Mouse (Mus musculus): ENCODE data around the gene Phlpp1. TPM values are rescaled to one million over a fixed set of nuclear protein-coding genes. Genes with fewer than 3 reads are reported as not detected.
"Not testable (repeated sequence)": the region's sequence is repeated elsewhere in the genome, so short reads cannot be mapped to it uniquely, and the experiment has no call there.

Gene Phlpp1
- total RNA-seq, 1 experiment from 2014 or later = 5.3 TPM

DNA sequence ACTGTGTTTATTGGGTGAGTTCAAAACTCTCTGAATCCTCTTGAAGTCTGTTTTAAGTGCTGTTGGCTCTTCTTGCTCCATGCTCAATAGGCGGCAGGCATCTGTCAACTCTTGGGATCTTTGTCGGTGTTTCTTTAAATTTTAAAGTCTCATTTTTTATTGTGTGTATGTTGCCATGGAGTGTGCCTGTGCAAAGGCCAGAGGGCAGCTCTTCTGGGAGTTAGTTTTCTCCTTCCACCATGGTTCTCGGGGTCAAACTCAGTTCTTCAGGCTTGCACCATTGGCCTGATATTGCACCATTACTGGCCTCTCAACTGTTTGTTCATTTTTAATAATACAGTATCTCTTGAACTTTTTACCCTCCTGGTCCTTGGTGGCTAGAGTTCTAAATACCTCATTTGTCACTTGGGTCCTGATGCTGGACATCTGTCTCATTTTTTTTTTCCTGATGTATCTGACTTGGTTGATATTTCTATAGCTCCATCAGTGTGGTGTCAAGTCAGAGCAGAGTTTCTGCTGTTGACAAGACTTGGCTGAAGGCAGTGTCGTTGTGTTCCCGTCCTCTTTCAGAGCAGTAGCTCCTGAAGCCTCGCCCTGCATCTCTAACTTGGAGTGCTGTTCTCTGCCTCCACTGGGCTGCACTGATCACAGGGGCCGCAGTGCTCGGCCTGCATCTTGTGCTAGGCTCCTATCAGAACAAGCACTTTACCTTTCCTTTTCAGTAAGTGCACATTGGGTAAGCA lies 108.8 kb downstream of the Phlpp1 start:
- ATAC-seq (replicated peaks; ENCODE audit: low read depth, poor library complexity, severe bottlenecking) = no peak

GRCm38 (mm10) chr1:106286815-106287214 lies 115.3 kb downstream of the Phlpp1 start:
- no peak for ATAC-seq (replicated peaks; ENCODE audit: low read depth, poor library complexity, severe bottlenecking)

GRCm38 (mm10) chr1:106289065-106289464 lies 117.5 kb downstream of the Phlpp1 start:
- ATAC-seq (replicated peaks; ENCODE audit: low read depth, poor library complexity, severe bottlenecking) = no peak

DNA sequence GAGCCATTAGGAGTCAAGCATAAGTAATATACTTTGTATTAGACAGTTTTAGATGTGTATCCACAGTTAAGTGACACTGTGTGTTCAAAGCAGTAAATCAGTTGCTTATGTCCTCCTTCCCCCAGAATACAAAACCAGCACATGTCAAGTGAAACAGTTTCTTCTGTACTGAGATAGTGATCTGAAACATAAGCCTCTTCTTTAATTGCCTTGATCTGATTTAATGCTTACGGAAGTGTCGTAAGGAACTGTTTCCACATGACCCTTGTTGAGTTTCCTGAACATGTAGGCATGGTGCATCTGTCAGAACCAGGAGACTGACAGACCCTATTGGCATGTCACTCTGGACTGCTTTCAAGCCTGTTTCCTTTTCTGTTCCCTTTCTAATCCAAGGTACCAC lies 118.0 kb downstream of the Phlpp1 start:
- no peak for ATAC-seq (replicated peaks; ENCODE audit: low read depth, poor library complexity, severe bottlenecking)

DNA sequence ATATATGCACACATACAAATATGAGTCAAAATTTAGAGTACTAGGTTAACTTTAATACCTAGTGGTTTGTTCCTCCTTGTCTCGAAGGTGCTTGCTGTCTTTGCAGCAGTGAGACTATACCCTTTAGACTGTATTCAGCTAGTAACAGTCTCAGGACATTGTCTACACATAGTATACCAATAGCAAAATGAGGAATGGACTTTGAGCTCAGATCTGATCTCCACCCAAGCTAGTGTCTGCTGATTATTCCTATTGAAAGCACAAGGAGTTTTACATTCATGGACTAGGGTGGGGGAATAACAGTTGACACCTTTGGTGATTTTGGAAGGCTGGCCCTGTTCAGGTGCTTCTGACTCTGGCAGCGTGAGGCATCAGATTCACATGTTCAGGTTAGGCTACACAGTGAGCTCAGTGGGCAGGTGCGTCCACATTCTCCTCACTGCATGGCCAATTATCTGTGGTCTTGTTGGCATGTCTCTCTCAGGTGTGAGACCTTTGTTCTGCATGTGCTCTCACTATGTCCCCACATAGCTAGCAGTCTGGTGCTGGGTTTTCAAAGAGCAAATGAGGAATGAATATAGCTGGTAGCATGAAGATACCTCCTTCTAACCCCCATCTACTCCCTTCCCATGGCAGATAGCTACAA lies 138.0 kb downstream of the Phlpp1 start:
- ATAC-seq (replicated peaks; ENCODE audit: low read depth, poor library complexity, severe bottlenecking) = no peak

DNA sequence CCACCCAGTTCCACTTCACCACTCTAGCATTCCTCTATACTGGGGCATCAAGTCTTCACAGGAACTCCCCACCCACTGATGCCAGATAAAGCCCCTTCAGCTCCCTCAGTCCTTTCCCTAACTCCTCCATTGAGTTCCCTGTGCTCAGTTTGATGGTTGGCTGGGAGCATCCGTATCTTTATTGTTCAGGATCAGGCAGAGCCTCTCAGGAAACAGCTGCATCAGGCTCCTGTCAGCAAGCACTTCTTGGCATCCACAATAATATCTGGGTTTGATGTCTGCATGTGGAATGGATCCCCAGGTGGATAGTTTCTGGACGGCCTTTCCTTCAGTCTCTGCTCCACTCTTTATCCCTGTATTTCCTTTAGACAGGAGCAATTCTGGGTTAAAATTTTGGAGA lies 138.7 kb downstream of the Phlpp1 start:
- no peak for ATAC-seq (replicated peaks; ENCODE audit: low read depth, poor library complexity, severe bottlenecking)

DNA sequence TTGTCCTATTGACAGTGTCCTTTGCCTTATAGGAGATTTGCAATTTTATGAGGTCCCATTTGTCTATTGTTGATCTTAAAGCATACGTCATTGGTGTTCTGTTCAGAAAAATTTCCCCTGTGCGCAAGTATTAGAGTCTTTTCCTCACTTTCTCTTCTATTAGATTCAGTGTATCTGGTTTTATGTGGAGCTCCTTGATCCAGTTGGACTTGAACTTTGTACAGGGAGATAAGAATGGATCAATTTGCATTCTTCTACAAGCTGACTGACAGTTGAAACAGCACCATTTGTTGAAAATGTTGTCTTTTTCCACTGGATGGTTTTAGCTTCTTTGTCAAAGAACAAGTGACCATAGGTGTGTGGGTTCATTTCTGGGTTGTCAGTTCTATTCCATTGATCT lies 140.3 kb downstream of the Phlpp1 start:
- ATAC-seq (replicated peaks; ENCODE audit: low read depth, poor library complexity, severe bottlenecking) = not testable (repeated sequence)

GRCm38 (mm10) chr1:106314476-106314875 lies 142.9 kb downstream of the Phlpp1 start:
- ATAC-seq (replicated peaks; ENCODE audit: low read depth, poor library complexity, severe bottlenecking) = no peak

DNA sequence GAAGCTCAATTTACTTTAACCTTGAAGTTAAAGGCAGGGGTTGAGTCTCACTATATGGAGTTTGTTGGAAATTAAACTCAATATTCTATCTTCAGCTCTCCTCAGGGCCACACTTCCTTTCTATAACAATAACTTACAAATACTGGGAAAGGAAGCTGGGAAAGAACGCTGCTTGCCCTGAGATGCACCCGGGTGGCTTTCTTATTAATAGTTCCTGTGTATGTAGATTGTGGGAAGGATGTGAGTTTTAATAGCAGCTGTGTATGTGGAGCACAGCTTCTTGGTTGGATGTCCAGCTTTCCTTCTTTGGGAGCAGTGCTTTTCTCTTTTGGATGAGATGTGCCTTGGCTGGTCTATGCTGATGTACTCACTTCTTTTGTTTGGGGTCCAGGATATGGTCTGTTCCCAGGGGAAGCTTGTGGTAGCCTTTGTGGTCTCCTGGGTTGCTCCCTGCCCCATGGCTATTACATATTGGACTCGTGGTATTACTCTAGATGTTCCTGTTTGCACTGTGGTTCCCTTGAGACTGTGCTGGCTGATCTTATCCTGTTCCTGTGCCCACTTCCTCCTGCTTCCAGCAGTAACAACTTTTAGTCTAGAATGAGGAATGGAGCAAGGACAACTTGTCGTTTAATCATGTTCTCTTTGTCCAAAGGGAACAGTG lies 145.2 kb downstream of the Phlpp1 start:
- peak; percentile 89 for ATAC-seq (replicated peaks; ENCODE audit: low read depth, poor library complexity, severe bottlenecking)

DNA sequence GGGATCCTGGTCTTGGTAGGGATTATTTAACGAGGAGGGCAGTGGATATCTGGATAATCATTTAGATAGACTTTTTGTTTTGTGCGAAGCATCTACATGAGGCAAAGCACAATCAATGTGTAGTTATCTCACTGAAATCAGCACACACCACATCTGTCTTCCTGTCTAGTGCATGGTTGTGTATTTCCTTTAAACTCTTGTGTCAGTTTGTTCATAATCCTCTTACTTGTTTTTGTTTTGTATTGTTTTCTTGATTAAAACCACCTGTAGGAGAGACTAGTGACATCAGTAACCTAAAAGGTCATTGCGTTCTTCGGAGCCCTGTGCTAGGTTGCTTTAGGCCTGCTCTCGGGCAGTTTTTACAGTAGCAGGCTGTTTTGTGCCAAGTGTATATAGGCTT lies 146.8 kb downstream of the Phlpp1 start:
- ATAC-seq (replicated peaks; ENCODE audit: low read depth, poor library complexity, severe bottlenecking) = no peak

DNA sequence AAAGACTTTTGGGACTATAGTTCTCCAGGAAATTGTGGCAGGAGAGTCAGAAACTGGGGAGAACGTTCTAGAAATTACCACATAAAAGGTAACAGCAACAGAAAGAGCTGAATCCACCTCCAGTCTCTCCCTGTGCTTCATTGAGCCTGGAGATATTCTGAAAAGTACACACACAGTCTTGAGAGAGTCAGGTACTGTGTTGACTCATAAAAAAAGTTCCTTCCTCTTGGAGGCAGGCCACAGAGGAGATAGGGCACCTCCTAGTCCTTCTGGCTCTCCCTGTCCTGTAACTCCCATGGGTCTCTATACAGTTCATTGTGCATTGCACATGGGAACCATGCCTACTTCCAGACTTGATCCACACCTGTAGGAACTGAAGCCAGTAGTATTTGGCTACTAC lies 149.0 kb downstream of the Phlpp1 start:
- ATAC-seq (replicated peaks; ENCODE audit: low read depth, poor library complexity, severe bottlenecking) = 0 out of 2 replicates have a peak, but pooled peaks have one; percentile 23

- ATAC-seq (replicated peaks; ENCODE audit: low read depth, poor library complexity, severe bottlenecking) = peak; percentile 52
Observed at GRCm38 (mm10) chr1:106321432-106322126, 150.0 kb downstream of the Phlpp1 start.

- no peak for ATAC-seq (replicated peaks; ENCODE audit: low read depth, poor library complexity, severe bottlenecking)
Observed at GRCm38 (mm10) chr1:106326691-106327090, 155.1 kb downstream of the Phlpp1 start.

GRCm38 (mm10) chr1:106342100-106342499 lies 170.5 kb downstream of the Phlpp1 start:
- no peak for ATAC-seq (replicated peaks; ENCODE audit: low read depth, poor library complexity, severe bottlenecking)

DNA sequence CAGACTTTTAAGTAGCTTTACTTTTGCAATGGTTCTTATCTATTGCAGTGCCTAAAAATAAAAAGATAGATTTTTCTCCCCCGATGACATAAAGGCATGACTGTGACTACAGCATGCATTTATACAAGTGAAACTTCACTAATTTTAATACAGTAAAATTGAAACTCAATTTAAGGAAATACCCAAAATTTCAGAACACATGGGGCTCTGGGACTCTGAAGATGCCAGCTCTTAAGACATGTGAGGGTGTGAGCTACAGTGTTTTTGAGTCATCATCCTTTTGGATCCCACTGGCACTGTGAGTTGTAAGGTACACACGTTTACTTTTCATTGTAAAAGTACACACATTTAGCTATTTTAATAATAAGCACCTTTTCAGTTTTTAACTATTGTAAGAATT lies 173.7 kb downstream of the Phlpp1 start:
- ATAC-seq (replicated peaks; ENCODE audit: low read depth, poor library complexity, severe bottlenecking) = peak; percentile 22; the same call in 1 of the 2 replicates

DNA sequence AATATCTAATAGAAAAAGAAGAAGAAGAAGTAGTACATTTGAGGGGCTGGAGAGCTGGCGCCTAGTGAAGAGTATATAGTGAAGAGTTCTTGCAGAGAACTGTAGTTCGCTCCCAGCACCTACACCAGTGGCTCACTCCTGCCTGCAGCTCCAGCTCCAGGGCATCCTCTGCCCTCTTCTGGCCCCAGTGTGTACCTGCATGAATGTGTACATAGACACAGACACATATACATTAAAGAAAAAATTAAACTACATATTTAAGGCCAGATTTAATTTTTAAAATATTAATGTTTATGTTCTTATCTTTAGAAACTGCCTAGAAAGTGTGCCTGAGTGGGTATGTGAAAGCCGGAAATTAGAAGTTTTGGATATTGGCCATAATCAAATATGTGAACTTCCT lies 175.2 kb downstream of the Phlpp1 start:
- no peak for ATAC-seq (replicated peaks; ENCODE audit: low read depth, poor library complexity, severe bottlenecking)

GRCm38 (mm10) chr1:106349116-106349515 lies 177.6 kb downstream of the Phlpp1 start:
- ATAC-seq (replicated peaks; ENCODE audit: low read depth, poor library complexity, severe bottlenecking) = no peak

GRCm38 (mm10) chr1:106351512-106351911 lies 180.0 kb downstream of the Phlpp1 start:
- ATAC-seq (replicated peaks; ENCODE audit: low read depth, poor library complexity, severe bottlenecking) = no peak

GRCm38 (mm10) chr1:106352801-106353511 lies 181.4 kb downstream of the Phlpp1 start:
- no peak for ATAC-seq (replicated peaks; ENCODE audit: low read depth, poor library complexity, severe bottlenecking)

DNA sequence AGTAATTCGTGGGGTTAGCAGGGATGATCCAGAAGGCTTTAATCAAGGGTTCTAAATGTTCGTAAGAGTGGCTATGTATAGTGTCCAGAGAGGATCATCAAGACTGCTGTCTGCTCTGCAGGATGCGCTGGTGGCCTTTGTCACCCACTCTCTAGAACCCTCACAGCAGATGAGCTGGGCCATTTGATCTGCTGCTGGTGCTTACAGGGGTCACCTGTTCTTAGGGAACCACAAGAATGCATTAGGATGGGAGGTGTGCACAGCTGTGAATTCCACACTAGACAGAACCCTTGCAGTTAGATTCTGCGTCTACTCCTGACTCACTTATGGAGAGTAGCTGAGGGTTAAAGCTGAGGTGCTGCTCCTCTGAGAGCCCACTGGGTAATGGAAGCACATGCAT lies 182.4 kb downstream of the Phlpp1 start:
- ATAC-seq (replicated peaks; ENCODE audit: low read depth, poor library complexity, severe bottlenecking) = no peak

Data from common myeloid progenitor, adult 5-6 weeks (primary cell).